Mouse (Mus musculus) limb, embryonic 12.5 days (tissue): ENCODE data around the gene Ccl27a. TPM values are rescaled to one million over a fixed set of nuclear protein-coding genes. Genes with fewer than 3 reads are reported as not detected.
A peak's percentile ranks its signal among the peaks of the same experiment; 100 is the strongest.
"Not testable (repeated sequence)": the region's sequence is repeated elsewhere in the genome, so short reads cannot be mapped to it uniquely, and the experiment has no call there.

Experiments
- ATAC-seq: fragments of 200-750 bp; cut with Nextera tagmentation; 2 replicates; pipeline ENCODE4 v1.8.0; 2017; ENCODE audit warnings: low read depth, moderate TSS enrichment; ENCODE audit not compliant: insufficient number of reproducible peaks, insufficient read depth, low FRiP score, low TSS enrichment
- H3K27ac ChIP-seq: fragments of 300-500 bp; sonication (generic); 2 replicates; pipeline ENCODE4 v1.5.1; 2016; ENCODE audit warnings: mild to moderate bottlenecking, moderate library complexity
- H3K27me3 ChIP-seq: fragments of 300-500 bp; sonication (generic); 2 replicates; pipeline ENCODE4 v1.6.1; 2016; ENCODE audit warnings: mild to moderate bottlenecking, moderate library complexity
- H3K36me3 ChIP-seq: fragments of 300-500 bp; sonication (generic); 2 replicates; pipeline ENCODE4 v1.6.1; 2016; ENCODE audit warnings: mild to moderate bottlenecking, moderate library complexity
- H3K4me1 ChIP-seq: fragments of 300-500 bp; sonication (generic); replicated peaks from 2 replicates; pipeline ENCODE4 v1.6.1; 2016
- H3K4me2 ChIP-seq: fragments of 300-500 bp; sonication (generic); 2 replicates; pipeline ENCODE4 v1.6.1; 2016; ENCODE audit warnings: mild to moderate bottlenecking, moderate library complexity
- H3K4me3 ChIP-seq: fragments of 300-500 bp; sonication (generic); replicated peaks from 2 replicates; pipeline ENCODE4 v1.5.1; 2016; ENCODE audit warnings: mild to moderate bottlenecking
- H3K9ac ChIP-seq: fragments of 300-500 bp; sonication (generic); replicated peaks from 2 replicates; pipeline ENCODE4 v1.6.1; 2016; ENCODE audit warnings: mild to moderate bottlenecking, moderate library complexity
- H3K9me3 ChIP-seq: fragments of 300-500 bp; sonication (generic); 2 replicates; pipeline ENCODE4 v1.6.1; 2016; ENCODE audit warnings: mild to moderate bottlenecking, moderate library complexity
- WGBS: fragments of 180-500 bp; shearing (Covaris S2); methylation state at CpG from one replicate; pipeline ENCODE4 v1.1.7; 2016; 5-methylcytosine and 5-hydroxymethylcytosine counted together
- polyA plus RNA-seq: library from polyadenylated mRNA; unstranded; fragments of >200 nt; fragmentation: Nextera tagmentation; extraction: Ambion mirVana; gene quantifications from 2 replicates; pipeline ENCODE4 v1.2.1, GENCODE M21; 2016

Ccl27a gene
- polyA plus RNA-seq, result 55.4 and 59.4 TPM in 2 replicates

DNA sequence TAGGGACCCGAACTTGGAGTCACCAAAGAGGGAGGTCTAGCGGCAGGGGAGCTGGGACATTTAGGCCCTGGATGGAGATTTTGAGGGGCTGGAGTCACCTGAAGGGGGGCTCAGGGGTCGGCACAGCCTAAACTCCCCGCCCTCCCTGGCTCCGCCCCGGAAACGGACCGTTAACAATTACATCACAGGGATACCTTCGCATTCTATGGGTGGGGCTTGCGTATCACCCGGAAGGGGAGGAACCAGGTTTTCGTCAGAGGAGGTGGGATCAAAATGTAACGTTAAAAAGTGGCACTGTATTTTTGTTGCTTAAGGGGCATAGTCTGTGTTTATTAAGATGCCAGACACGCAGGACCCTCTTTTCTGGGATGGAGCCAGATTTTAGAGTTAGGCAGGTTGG is at the start of gene Ccl27a:
Gene Ccl27a, minus strand, starts transcription at position 246 of the 400 bp plus-strand sequence.
- not testable (repeated sequence) for H3K36me3 ChIP-seq, H3K4me1 ChIP-seq, H3K9me3 ChIP-seq, H3K9ac ChIP-seq, H3K27me3 ChIP-seq, ATAC-seq
- 2% methylated on average over 12 of the region's 14 CpGs for WGBS
- Histone ChIP-seq H3K4me2 (peak within 1 kb of the TSS; percentile 52), H3K4me3 (peak within 1 kb of the TSS; percentile 42), H3K27ac (peak within 1 kb of the TSS; percentile 50; the same call in 1 of the 2 replicates)

DNA sequence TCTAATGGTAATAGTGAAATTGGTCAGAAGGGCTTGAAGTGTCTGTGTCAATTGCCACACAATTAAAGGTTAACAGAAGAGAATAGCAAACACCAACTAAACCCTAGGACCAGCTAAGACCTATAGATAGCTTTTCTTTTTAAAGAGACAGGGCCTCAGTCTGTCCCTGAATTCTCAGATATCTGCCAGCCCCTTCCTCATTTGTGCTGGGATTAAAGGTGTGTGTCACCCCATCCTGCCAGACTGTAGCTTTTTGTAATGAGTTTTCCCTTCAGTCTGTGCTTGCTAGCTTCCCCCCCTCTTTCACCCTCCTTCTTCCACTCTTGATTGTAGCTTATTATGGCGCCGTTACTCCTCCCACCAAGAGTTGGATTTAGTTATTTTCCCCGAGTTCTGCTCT is 9.2 kb upstream of the Ccl27a start:
- H3K27me3 ChIP-seq, H3K4me2 ChIP-seq, H3K36me3 ChIP-seq, H3K4me1 ChIP-seq, H3K9ac ChIP-seq, H3K4me3 ChIP-seq, ATAC-seq, H3K27ac ChIP-seq, H3K9me3 ChIP-seq: not testable (repeated sequence)
- WGBS, result 39% methylated on average over 3 of the region's 3 CpGs

DNA sequence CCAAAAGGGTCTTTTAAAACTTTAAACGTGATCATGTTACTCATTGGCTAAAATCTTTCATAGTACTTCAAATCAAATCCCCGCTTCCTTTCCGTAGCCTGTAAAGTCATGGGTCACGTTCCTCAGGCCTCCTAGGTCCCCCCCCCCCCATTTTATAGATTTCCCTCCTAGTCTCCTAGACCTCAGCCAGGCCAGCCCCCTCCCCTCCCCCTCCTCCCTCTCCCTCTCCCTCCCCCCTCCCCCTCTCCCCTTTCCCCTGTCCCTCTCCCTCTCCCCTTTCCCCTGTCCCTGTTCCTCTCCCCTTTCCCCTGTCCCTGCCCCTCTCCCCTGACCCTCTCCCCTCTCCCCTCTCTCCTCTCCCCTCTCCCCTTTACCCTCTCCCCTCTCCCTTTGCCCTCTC is 8.7 kb upstream of the Ccl27a start:
- not testable (repeated sequence) for H3K9me3 ChIP-seq, H3K4me3 ChIP-seq, ATAC-seq, H3K27ac ChIP-seq, H3K4me1 ChIP-seq, H3K27me3 ChIP-seq, H3K9ac ChIP-seq, H3K36me3 ChIP-seq, H3K4me2 ChIP-seq
- 16% methylated on average over 4 of the region's 4 CpGs for WGBS

DNA sequence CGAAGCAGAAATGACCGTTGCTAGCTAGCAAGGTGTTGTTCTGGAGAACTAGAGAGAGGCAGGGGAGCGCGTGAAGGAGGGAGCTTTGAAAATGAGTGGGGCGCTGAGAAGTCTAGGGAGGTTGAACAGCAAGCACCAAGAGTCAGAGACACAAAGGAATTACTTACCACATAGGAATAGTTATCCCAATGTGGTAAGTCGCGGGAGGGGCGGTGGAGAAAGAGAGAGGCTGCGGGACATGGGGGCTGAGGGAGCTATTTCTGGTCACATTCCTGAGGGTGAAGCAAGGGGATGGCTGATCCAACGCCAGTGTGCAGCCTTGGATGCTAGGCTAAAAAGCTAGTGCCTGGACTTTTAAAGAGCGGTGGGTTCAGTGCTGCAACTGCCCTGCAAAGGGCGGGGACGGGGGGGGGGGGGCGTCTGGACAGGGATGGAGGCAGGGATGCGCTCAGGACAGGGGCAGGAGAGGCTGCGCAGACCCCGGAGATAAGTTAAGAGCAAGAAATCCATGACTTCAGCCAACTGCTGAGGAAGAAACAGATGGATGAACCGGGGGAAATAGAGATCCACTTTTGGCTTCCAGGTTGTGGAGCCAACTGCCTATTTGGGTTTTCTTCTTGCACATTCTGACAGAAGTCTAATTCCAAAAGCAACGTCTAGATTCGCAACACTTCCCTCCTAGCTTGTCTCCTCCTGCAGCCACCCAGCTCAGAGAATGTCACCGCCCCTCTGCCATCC is 7.9 kb upstream of the Ccl27a start:
- not testable (repeated sequence) for H3K27me3 ChIP-seq, H3K4me1 ChIP-seq, H3K4me3 ChIP-seq, H3K27ac ChIP-seq, ATAC-seq, H3K9ac ChIP-seq, H3K9me3 ChIP-seq, H3K36me3 ChIP-seq
- 0 out of 2 replicates have a peak overlapping the region, but pooled peaks have one; percentile 19 for H3K4me2 ChIP-seq
- WGBS, result 21% methylated on average over 18 of the region's 21 CpGs

DNA sequence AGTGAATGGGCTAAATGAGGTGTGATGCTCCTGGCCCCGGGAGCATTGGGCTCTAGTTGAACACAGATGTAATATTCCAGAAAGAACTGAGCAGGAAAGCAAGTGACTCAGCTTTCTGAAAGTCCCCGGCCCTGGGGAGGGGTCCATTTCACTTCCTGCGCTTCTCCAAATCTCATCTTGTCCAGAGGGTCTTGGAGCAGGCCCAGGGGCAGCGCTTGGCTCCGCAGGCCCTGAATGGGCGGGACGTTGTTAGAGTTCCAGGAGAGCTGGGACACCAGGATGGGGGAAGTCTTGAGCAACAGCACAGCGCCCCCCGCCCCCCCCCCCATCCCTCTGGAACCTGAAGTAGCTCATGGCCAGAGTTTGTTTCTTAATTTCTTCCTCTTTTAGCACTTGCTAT is 7.2 kb upstream of the Ccl27a start:
- H3K4me2 ChIP-seq, H3K9me3 ChIP-seq, H3K27ac ChIP-seq, H3K36me3 ChIP-seq, H3K27me3 ChIP-seq, H3K9ac ChIP-seq, ATAC-seq, H3K4me1 ChIP-seq, H3K4me3 ChIP-seq: not testable (repeated sequence)
- 22% methylated on average over 9 of the region's 9 CpGs for WGBS

DNA sequence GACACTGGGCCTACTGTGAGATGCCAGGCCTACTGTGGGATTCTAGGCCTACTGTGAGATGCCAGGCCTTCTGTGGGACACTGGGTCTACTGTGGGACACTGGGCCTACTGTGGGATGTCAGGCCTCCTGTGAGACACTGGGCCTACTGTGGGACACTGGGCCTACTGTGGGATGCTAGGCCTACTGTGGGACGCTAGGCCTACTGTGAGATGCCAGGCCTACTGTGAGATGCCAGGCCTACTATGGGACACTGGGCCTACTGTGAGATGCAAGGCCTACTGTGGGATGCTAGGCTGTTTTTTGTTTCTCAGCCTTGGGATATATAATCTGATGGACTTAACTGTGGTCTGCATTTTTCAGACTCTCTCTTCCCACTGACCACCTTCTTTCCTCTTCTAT is 1.8 kb upstream of the Ccl27a start:
- not testable (repeated sequence) for H3K4me2 ChIP-seq, H3K4me1 ChIP-seq, H3K36me3 ChIP-seq, H3K9me3 ChIP-seq, H3K4me3 ChIP-seq, H3K9ac ChIP-seq, H3K27ac ChIP-seq, H3K27me3 ChIP-seq, ATAC-seq
- WGBS, result 90% methylated on average over 1 of the region's 1 CpGs

DNA sequence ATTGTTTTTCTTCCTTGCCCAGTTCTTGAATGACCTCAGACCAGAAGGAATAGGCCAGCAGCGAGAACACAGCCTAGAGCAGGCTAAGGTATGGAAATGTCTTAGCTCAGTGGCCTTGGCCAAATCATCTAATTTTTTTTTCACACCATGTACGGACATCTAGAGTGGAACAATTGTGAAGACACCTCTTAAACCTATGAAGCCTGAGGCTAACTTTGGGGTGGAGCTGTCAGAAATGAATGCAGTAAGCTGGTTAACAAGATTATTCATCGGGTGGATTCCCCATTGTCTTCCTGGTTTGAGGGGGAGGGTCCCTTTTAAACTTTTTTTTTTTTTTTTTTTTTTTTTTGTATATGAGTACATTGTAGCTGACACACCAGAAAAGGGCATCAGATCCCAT is 459 bp upstream of the Ccl27a start:
- Histone ChIP-seq H3K27ac (0 out of 2 replicates have a peak overlapping the region, but pooled peaks have one; percentile 41), H3K4me3 (peak overlapping the region; percentile 42), H3K4me2 (peak overlapping the region; percentile 52)
- ATAC-seq, H3K4me1 ChIP-seq, H3K9ac ChIP-seq, H3K9me3 ChIP-seq, H3K27me3 ChIP-seq, H3K36me3 ChIP-seq: not testable (repeated sequence)
- 65% methylated on average over 3 of the region's 3 CpGs for whole genome bisulfite sequencing

DNA sequence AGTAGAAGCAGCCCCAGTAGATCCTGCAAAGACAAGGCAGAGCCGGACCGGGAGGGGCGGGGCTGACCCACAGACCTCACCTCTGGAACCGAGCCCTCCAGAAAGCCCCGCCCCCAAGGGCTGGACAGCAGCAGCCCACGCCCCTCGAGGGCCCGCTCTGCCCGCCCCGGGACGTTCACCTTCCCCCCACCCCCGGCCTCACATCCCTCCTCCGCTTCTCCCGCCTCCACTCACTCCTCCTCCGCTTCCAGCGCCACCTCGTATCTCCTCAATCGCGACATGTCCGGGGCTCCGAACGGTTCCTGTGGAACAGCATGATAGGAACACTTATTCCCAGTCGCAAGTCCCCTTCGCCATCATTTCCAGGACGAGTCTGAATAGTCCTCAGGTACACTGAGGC is 545 bp downstream of the Ccl27a start:
- Histone ChIP-seq H3K27ac (0 out of 2 replicates have a peak overlapping the region, but pooled peaks have one; percentile 50), H3K4me2 (peak overlapping the region; percentile 52), H3K4me3 (peak overlapping the region; percentile 42)
- not testable (repeated sequence) for H3K4me1 ChIP-seq, H3K9ac ChIP-seq, H3K36me3 ChIP-seq, H3K27me3 ChIP-seq, H3K9me3 ChIP-seq, ATAC-seq
- 2% methylated on average over 19 of the region's 25 CpGs for WGBS

DNA sequence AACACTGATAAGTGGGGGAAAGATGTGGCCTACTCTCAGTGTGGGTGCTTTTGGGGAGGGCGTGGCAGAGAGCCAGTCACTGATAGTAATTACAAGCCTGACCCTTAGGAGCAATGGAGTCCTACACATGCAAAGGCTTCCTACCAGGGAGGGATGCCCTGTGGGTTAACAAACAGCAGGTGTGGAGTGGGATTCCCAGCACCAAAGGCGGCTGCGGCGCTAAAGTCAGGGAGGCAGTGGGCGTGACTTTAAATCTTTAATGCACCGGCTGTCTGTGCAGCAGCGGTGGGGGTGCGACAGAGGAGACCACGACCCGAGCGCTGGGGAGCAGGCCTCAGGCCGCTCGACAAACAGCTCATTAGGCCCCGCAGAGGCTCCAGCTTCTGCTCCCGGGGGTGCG is 1.1 kb downstream of the Ccl27a start:
- not testable (repeated sequence) for H3K36me3 ChIP-seq, H3K4me1 ChIP-seq, ATAC-seq, H3K9me3 ChIP-seq, H3K9ac ChIP-seq, H3K27me3 ChIP-seq
- 2% methylated on average over 7 of the region's 16 CpGs for WGBS
- Histone ChIP-seq H3K4me2 (peak overlapping the region; percentile 45), H3K4me3 (peak overlapping the region; percentile 26), H3K27ac (peak overlapping the region; percentile 47; the same call in 1 of the 2 replicates)

DNA sequence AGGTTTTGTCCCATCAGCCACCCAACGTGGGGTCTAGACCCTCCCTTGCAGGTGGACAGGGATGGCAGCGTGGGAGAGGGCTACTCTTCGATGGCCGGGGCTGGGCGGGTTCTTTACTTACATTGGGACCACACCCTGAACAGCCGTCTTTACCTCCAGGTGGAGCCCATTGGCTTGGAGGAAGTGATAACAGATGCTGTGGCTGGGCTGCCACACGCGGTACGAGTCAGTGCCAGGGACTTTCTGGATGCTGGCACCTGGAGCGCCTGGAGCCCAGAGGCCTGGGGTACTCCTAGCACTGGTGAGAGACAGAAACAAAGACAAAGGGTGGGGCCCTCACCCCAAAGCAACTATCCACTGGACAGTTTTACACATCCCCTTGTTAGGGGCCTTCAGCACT is 6.7 kb downstream of the Ccl27a start:
- not testable (repeated sequence) for H3K9ac ChIP-seq, H3K27me3 ChIP-seq, ATAC-seq, H3K9me3 ChIP-seq, H3K4me2 ChIP-seq, H3K27ac ChIP-seq, H3K4me3 ChIP-seq
- Histone ChIP-seq H3K36me3 (peaks cover 31% of the 10 kb centered on the region), H3K4me1 (peaks cover 12% of the 10 kb centered on the region)
- WGBS, result 78% methylated on average over 10 of the region's 10 CpGs

DNA sequence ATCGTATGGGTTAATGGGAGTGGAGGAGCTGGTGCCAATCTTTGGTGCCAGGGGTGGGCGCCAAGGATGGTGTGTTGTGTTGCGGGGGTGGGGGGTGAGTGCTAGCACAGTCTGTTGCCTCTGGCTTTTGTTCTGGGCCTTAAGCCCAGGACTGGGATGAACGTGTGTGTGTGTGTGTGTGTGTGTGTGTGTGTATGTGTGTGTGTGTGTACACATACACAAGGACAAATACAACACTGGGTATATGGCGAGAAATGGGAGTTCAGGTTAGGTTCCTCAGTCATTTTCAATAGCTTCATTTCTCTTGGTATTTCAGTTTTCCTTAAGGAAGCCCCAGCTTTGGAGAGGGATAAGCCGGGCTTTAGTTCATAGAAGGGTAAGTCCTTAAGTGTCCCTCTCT is 10.9 kb downstream of the Ccl27a start:
- H3K9ac ChIP-seq, result peak overlapping the region; percentile 71; the same call in 1 of the 2 replicates
- 55% methylated on average over 6 of the region's 6 CpGs for WGBS
- H3K4me3 ChIP-seq, result peak overlapping the region; percentile 59
- not testable (repeated sequence) for H3K9me3 ChIP-seq, H3K27me3 ChIP-seq, ATAC-seq
- peak overlapping the region; percentile 97 for H3K27ac ChIP-seq
- H3K4me2 ChIP-seq, result peak overlapping the region; percentile 91
- peaks cover 37% of the 10 kb centered on the region for H3K36me3 ChIP-seq
- H3K4me1 ChIP-seq, result peaks cover 36% of the 10 kb centered on the region

DNA sequence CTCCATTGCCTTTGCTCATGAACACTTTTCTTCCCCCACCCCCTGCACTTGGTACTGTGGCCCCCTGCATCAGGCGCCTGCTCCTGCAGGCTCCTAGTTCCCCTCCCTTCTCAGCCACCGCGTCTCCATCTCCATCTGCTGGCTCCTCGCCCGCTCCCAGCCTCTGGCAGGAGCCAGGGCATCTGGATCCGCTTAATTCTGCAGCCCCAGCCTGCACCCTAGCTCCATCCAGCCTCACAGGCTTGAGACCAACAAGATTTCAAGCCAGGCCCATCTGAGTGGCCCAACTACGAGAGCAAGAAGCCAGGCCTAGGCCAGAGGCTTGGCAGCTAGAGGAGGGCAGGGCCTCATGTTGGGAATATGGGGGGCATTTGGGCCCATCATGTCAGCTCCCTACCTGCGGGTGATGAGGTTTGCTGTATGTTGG is 11.3 kb downstream of the Ccl27a start:
- WGBS, result 17% methylated on average over 8 of the region's 8 CpGs
- not testable (repeated sequence) for H3K9me3 ChIP-seq
- H3K4me1 ChIP-seq, result peaks cover 36% of the 10 kb centered on the region

More for the DNA sequence above, 11.3 kb downstream of the Ccl27a start:
- H3K4me2 ChIP-seq, result peak overlapping the region; percentile 91
- peak overlapping the region; percentile 71 for H3K9ac ChIP-seq
- H3K4me3 ChIP-seq, result peak overlapping the region; percentile 59
- ATAC-seq, result peak; percentile 76
- H3K27me3 ChIP-seq, result not testable (repeated sequence)
- H3K36me3 ChIP-seq, result peaks cover 37% of the 10 kb centered on the region
- H3K27ac ChIP-seq, result peak overlapping the region; percentile 97
